Mouse (Mus musculus) right cerebral cortex, adult 18-20 months (tissue): ENCODE results near the gene Hmga1.
A peak's percentile ranks its signal among the peaks of the same experiment; 100 is the strongest.

ENCODE experiments used
- DNase-seq: peaks from one replicate; pipeline ENCODE4 v3.0.0; 2022; ENCODE audit warnings: mixed read lengths

The Hmga1 gene

GRCm38 (mm10) chr17:27532095-27532494 is 24.2 kb upstream of the Hmga1 start:
- no peak for DNase-seq

GRCm38 (mm10) chr17:27533354-27533753 is 22.9 kb upstream of the Hmga1 start:
- DNase-seq: no peak

- DNase-seq: peak; percentile 79
Measured at GRCm38 (mm10) chr17:27534718-27535117, 21.6 kb upstream of the Hmga1 start.

GRCm38 (mm10) chr17:27541261-27541660 is 15.0 kb upstream of the Hmga1 start:
- DNase-seq: no peak

- DNase-seq: no peak
Measured at GRCm38 (mm10) chr17:27541984-27542383, 14.3 kb upstream of the Hmga1 start.

- DNase-seq: peak; percentile 58
Measured at GRCm38 (mm10) chr17:27544551-27544950, 11.7 kb upstream of the Hmga1 start.

- DNase-seq: no peak
Measured at GRCm38 (mm10) chr17:27545991-27546390, 10.3 kb upstream of the Hmga1 start.

- DNase-seq: no peak
Measured at GRCm38 (mm10) chr17:27546574-27547085, 9.7 kb upstream of the Hmga1 start.

- DNase-seq: no peak
Measured at GRCm38 (mm10) chr17:27547253-27547868, 8.9 kb upstream of the Hmga1 start.

GRCm38 (mm10) chr17:27549234-27549633 is 7.1 kb upstream of the Hmga1 start:
- no peak for DNase-seq

- no peak for DNase-seq
Measured at GRCm38 (mm10) chr17:27551393-27551940, 4.8 kb upstream of the Hmga1 start.

- DNase-seq: no peak
Measured at GRCm38 (mm10) chr17:27552215-27553201, 3.8 kb upstream of the Hmga1 start.

- no peak for DNase-seq
Measured at GRCm38 (mm10) chr17:27554062-27554960, 2.0 kb upstream of the Hmga1 start.

- DNase-seq: no peak
Measured at GRCm38 (mm10) chr17:27555075-27555511, 1.2 kb upstream of the Hmga1 start.

GRCm38 (mm10) chr17:27555512-27556172 is 655 bp upstream of the Hmga1 start:
- no peak for DNase-seq

GRCm38 (mm10) chr17:27557181-27557926 is 1.1 kb downstream of the Hmga1 start:
- DNase-seq: no peak

- DNase-seq: no peak
Measured at GRCm38 (mm10) chr17:27557927-27558661, 1.8 kb downstream of the Hmga1 start.

- no peak for DNase-seq
Measured at GRCm38 (mm10) chr17:27558845-27559244, 2.5 kb downstream of the Hmga1 start.

- DNase-seq: no peak
Measured at GRCm38 (mm10) chr17:27559596-27559995, 3.3 kb downstream of the Hmga1 start.

GRCm38 (mm10) chr17:27560926-27561480 is 4.7 kb downstream of the Hmga1 start:
- no peak for DNase-seq
